Mouse (Mus musculus) limb, embryonic 13.5 days (tissue): Measurements from ENCODE around the gene Hist1h3a. TPM values are rescaled to one million over a fixed set of nuclear protein-coding genes. Genes with fewer than 3 reads are reported as not detected.
A peak's percentile ranks its signal among the peaks of the same experiment; 100 is the strongest.
"Not testable (repeated sequence)": the region's sequence is repeated elsewhere in the genome, so short reads cannot be mapped to it uniquely, and the experiment has no call there.

ENCODE experiments used
- ATAC-seq: fragments of 200-750 bp; cut with Nextera tagmentation; 2 replicates; pipeline ENCODE4 v1.8.0; 2017; ENCODE audit warnings: low read depth, moderate number of reproducible peaks, moderate TSS enrichment; ENCODE audit not compliant: low FRiP score
- H3K27ac ChIP-seq: fragments of 300-500 bp; sonication (generic); 2 replicates; pipeline ENCODE4 v1.5.1; 2015; ENCODE audit warnings: inconsistent platforms, mild to moderate bottlenecking, moderate library complexity
- H3K27me3 ChIP-seq: fragments of 300-500 bp; sonication (generic); 2 replicates; pipeline ENCODE4 v1.6.1; 2015; ENCODE audit warnings: mild to moderate bottlenecking, inconsistent platforms
- H3K36me3 ChIP-seq: fragments of 300-500 bp; sonication (generic); 2 replicates; pipeline ENCODE4 v1.6.1; 2015; ENCODE audit warnings: inconsistent platforms, mild to moderate bottlenecking, moderate library complexity
- H3K4me1 ChIP-seq: fragments of 300-500 bp; sonication (generic); 2 replicates; pipeline ENCODE4 v1.6.1; 2015; ENCODE audit warnings: inconsistent platforms
- H3K4me2 ChIP-seq: fragments of 300-500 bp; sonication (generic); replicated peaks from 2 replicates; pipeline ENCODE4 v1.6.1; 2015; ENCODE audit warnings: inconsistent platforms, mild to moderate bottlenecking, moderate library complexity
- H3K4me3 ChIP-seq: fragments of 300-500 bp; sonication (generic); 2 replicates; pipeline ENCODE4 v1.5.1; 2015; ENCODE audit warnings: moderate library complexity, mild to moderate bottlenecking, inconsistent platforms
- H3K9ac ChIP-seq: fragments of 300-500 bp; sonication (generic); 2 replicates; pipeline ENCODE4 v1.6.1; 2015; ENCODE audit warnings: mild to moderate bottlenecking, inconsistent platforms
- H3K9me3 ChIP-seq: fragments of 300-500 bp; sonication (generic); 2 replicates; pipeline ENCODE4 v1.6.1; 2016; ENCODE audit warnings: inconsistent platforms
- WGBS: fragments of 180-500 bp; shearing (Covaris S2); methylation state at CpG from one replicate; pipeline ENCODE4 v1.1.7; 2015; 5-methylcytosine and 5-hydroxymethylcytosine counted together
- polyA plus RNA-seq: library from polyadenylated mRNA; unstranded; fragments of >200 nt; fragmentation: Nextera tagmentation; extraction: Ambion mirVana; gene quantifications from 2 replicates; pipeline ENCODE4 v1.2.1, GENCODE M21; 2015

Gene Hist1h3a
- polyA plus RNA-seq, 1 experiment from 2014 or later: 11.8 TPM

GRCm38 (mm10) chr13:23738677-23739068, 23.5 kb downstream of the Hist1h3a start, which contains the start of gene Hist1h1c:
TSS of gene Hist1h1c (plus strand) at chr13:23738808.
- WGBS: under 1% methylated on average over 34 of the region's 38 CpGs
- Histone ChIP-seq H3K36me3 (no peaks in the 10 kb centered on the region), H3K27ac (peak within 1 kb of the TSS; percentile 98), H3K4me1 (peaks cover 13% of the 10 kb centered on the region), H3K9ac (peak within 1 kb of the TSS; percentile 89), H3K4me3 (peak within 1 kb of the TSS; percentile 64), H3K9me3 (no peaks in the 10 kb centered on the region), H3K4me2 (peak within 1 kb of the TSS; percentile 95), H3K27me3 (no peaks in the 10 kb centered on the region)
- peak; percentile 93 for ATAC-seq

- WGBS: 21% methylated on average over 4 of the region's 4 CpGs
- no peaks in the 10 kb centered on the region for H3K27me3 ChIP-seq
- ATAC-seq: no peak
Measured at GRCm38 (mm10) chr13:23738041-23738440, 24.1 kb downstream of the Hist1h3a start.

GRCm38 (mm10) chr13:23737091-23737490, 25.1 kb downstream of the Hist1h3a start:
- H3K36me3 ChIP-seq: no peaks in the 10 kb centered on the region
- no peak overlapping the region for H3K27ac ChIP-seq
- no peaks in the 10 kb centered on the region for H3K27me3 ChIP-seq
- no peak overlapping the region for H3K4me3 ChIP-seq
- no peak for ATAC-seq
- WGBS: 79% methylated on average over 5 of the region's 5 CpGs
- H3K4me1 ChIP-seq: peaks cover 13% of the 10 kb centered on the region
- no peaks in the 10 kb centered on the region for H3K9me3 ChIP-seq
- no peak overlapping the region for H3K9ac ChIP-seq
- H3K4me2 ChIP-seq: no peak overlapping the region

More at GRCm38 (mm10) chr13:23738041-23738440, 24.1 kb downstream of the Hist1h3a start:
- Histone ChIP-seq H3K27ac (peak overlapping the region; percentile 98), H3K9ac (peak overlapping the region; percentile 89), H3K9me3 (no peaks in the 10 kb centered on the region), H3K4me2 (peak overlapping the region; percentile 95), H3K36me3 (no peaks in the 10 kb centered on the region), H3K4me3 (peak overlapping the region; percentile 64), H3K4me1 (peaks cover 13% of the 10 kb centered on the region)

GRCm38 (mm10) chr13:23732156-23732804, 29.9 kb downstream of the Hist1h3a start:
- no peak overlapping the region for H3K9ac ChIP-seq
- no peaks in the 10 kb centered on the region for H3K9me3 ChIP-seq
- no peak overlapping the region for H3K4me3 ChIP-seq
- no peaks in the 10 kb centered on the region for H3K4me1 ChIP-seq
- H3K27ac ChIP-seq: no peak overlapping the region
- H3K27me3 ChIP-seq: no peaks in the 10 kb centered on the region
- no peak for ATAC-seq
- 23% methylated on average over 8 of the region's 8 CpGs for WGBS
- H3K4me2 ChIP-seq: no peak overlapping the region
- H3K36me3 ChIP-seq: no peaks in the 10 kb centered on the region

GRCm38 (mm10) chr13:23730479-23730878, 31.7 kb downstream of the Hist1h3a start:
- no peak overlapping the region for H3K4me3 ChIP-seq
- H3K4me1 ChIP-seq: no peaks in the 10 kb centered on the region
- no peaks in the 10 kb centered on the region for H3K9me3 ChIP-seq
- no peaks in the 10 kb centered on the region for H3K27me3 ChIP-seq
- 47% methylated on average over 8 of the region's 8 CpGs for whole genome bisulfite sequencing
- no peak overlapping the region for H3K4me2 ChIP-seq
- H3K27ac ChIP-seq: no peak overlapping the region
- no peaks in the 10 kb centered on the region for H3K36me3 ChIP-seq
- no peak for ATAC-seq
- no peak overlapping the region for H3K9ac ChIP-seq

- no peak overlapping the region for H3K9ac ChIP-seq
- 90% methylated on average over 5 of the region's 5 CpGs for WGBS
- H3K4me1 ChIP-seq: no peaks in the 10 kb centered on the region
- H3K36me3 ChIP-seq: no peaks in the 10 kb centered on the region
- no peaks in the 10 kb centered on the region for H3K27me3 ChIP-seq
- H3K9me3 ChIP-seq: no peaks in the 10 kb centered on the region
- no peak overlapping the region for H3K4me3 ChIP-seq
- no peak overlapping the region for H3K27ac ChIP-seq
- no peak for ATAC-seq
- H3K4me2 ChIP-seq: no peak overlapping the region
Measured at GRCm38 (mm10) chr13:23729706-23730105, 32.5 kb downstream of the Hist1h3a start.

GRCm38 (mm10) chr13:23729192-23729525, 33.0 kb downstream of the Hist1h3a start:
- Histone ChIP-seq H3K4me2 (no peak overlapping the region), H3K4me3 (no peak overlapping the region), H3K9ac (no peak overlapping the region), H3K9me3 (no peaks in the 10 kb centered on the region), H3K27me3 (no peaks in the 10 kb centered on the region), H3K4me1 (no peaks in the 10 kb centered on the region), H3K27ac (no peak overlapping the region), H3K36me3 (no peaks in the 10 kb centered on the region)
- 94% methylated on average over 9 of the region's 9 CpGs for WGBS
- ATAC-seq: no peak

GRCm38 (mm10) chr13:23728472-23729191, 33.6 kb downstream of the Hist1h3a start:
- WGBS: 88% methylated on average over 18 of the region's 18 CpGs
- Histone ChIP-seq H3K4me2 (no peak overlapping the region), H3K36me3 (no peaks in the 10 kb centered on the region), H3K9ac (no peak overlapping the region), H3K27me3 (no peaks in the 10 kb centered on the region), H3K27ac (no peak overlapping the region), H3K4me3 (no peak overlapping the region), H3K4me1 (no peaks in the 10 kb centered on the region), H3K9me3 (no peaks in the 10 kb centered on the region)
- no peak for ATAC-seq

GRCm38 (mm10) chr13:23725213-23725612, 37.0 kb downstream of the Hist1h3a start:
- H3K36me3 ChIP-seq: no peaks in the 10 kb centered on the region
- ATAC-seq: no peak
- H3K4me2 ChIP-seq: no peak overlapping the region
- no peak overlapping the region for H3K27ac ChIP-seq
- H3K4me1 ChIP-seq: no peaks in the 10 kb centered on the region
- H3K9ac ChIP-seq: no peak overlapping the region
- no peaks in the 10 kb centered on the region for H3K9me3 ChIP-seq
- no peaks in the 10 kb centered on the region for H3K27me3 ChIP-seq
- H3K4me3 ChIP-seq: no peak overlapping the region
- WGBS: 22% methylated on average over 1 of the region's 1 CpGs

- ATAC-seq: no peak
- no peaks in the 10 kb centered on the region for H3K27me3 ChIP-seq
- no peak overlapping the region for H3K4me2 ChIP-seq
- no peak overlapping the region for H3K27ac ChIP-seq
- no peak overlapping the region for H3K9ac ChIP-seq
- no peak overlapping the region for H3K4me3 ChIP-seq
- H3K9me3 ChIP-seq: no peaks in the 10 kb centered on the region
- no peaks in the 10 kb centered on the region for H3K4me1 ChIP-seq
- no peaks in the 10 kb centered on the region for H3K36me3 ChIP-seq
- WGBS: 83% methylated on average over 4 of the region's 4 CpGs
Measured at GRCm38 (mm10) chr13:23724239-23724638, 37.9 kb downstream of the Hist1h3a start.

GRCm38 (mm10) chr13:23717593-23718245, 44.5 kb downstream of the Hist1h3a start:
- not testable (repeated sequence) for H3K4me3 ChIP-seq, H3K27ac ChIP-seq, H3K36me3 ChIP-seq, H3K4me2 ChIP-seq, H3K9me3 ChIP-seq, H3K27me3 ChIP-seq, ATAC-seq
- WGBS: 10% methylated on average over 2 of the region's 2 CpGs
- H3K4me1 ChIP-seq: peaks cover 15% of the 10 kb centered on the region
- 0 out of 2 replicates have a peak overlapping the region, but pooled peaks have one; percentile 50 for H3K9ac ChIP-seq

- Histone ChIP-seq H3K27me3 (no peaks in the 10 kb centered on the region), H3K27ac (no peak overlapping the region), H3K4me1 (peaks cover 15% of the 10 kb centered on the region)
Measured at GRCm38 (mm10) chr13:23717176-23717575, 45.0 kb downstream of the Hist1h3a start.

More at GRCm38 (mm10) chr13:23717176-23717575, 45.0 kb downstream of the Hist1h3a start:
- WGBS: 48% methylated on average over 11 of the region's 11 CpGs
- Histone ChIP-seq H3K4me3 (no peak overlapping the region), H3K9me3 (no peaks in the 10 kb centered on the region), H3K4me2 (no peak overlapping the region), H3K9ac (0 out of 2 replicates have a peak overlapping the region, but pooled peaks have one; percentile 50), H3K36me3 (no peaks in the 10 kb centered on the region)
- no peak for ATAC-seq
